Mouse (Mus musculus) heart, postnatal 36 days (tissue): ENCODE data around the gene Col12a1. TPM values are rescaled to one million over a fixed set of nuclear protein-coding genes. Genes with fewer than 3 reads are reported as not detected.
A peak's percentile ranks its signal among the peaks of the same experiment; 100 is the strongest.

Experiments used
- DNase-seq, 2 experiments: peaks; one replicate each; pipeline ENCODE4 v3.0.0; 2021 to 2022
- intact Hi-C: fragments of 180-260 bp; cut with DNase I; formaldehyde crosslinking; loops from one replicate; pipeline ENCODE4 v1.15.1; 2025
- total RNA-seq, 2 experiments: library from RNA; stranded (reverse); gene quantifications; 2 replicates each; pipeline ENCODE4 v1.2.3; 2021

The Col12a1 gene
- total RNA-seq, result under 1 TPM; 0.94 to 0.95 TPM

- intact Hi-C loops, result loop anchor here (5.0 to 10.0 kb wide), 2 partner anchors 274 to 351 kb away; no protein-coding TSS in a partner anchor
These were observed at the start of gene Col12a1 for GRCm38 (mm10) chr9:79718481-79719370. TSS of gene Col12a1 (minus strand) at chr9:79718831.

GRCm38 (mm10) chr9:79766991-79767545 lies 48.4 kb upstream of the Col12a1 start:
- no peak for DNase-seq
- intact Hi-C loops, result no loop called here

More at GRCm38 (mm10) chr9:79718481-79719370, at the start of gene Col12a1:
- peak; percentile 62 to 71 for DNase-seq

DNA sequence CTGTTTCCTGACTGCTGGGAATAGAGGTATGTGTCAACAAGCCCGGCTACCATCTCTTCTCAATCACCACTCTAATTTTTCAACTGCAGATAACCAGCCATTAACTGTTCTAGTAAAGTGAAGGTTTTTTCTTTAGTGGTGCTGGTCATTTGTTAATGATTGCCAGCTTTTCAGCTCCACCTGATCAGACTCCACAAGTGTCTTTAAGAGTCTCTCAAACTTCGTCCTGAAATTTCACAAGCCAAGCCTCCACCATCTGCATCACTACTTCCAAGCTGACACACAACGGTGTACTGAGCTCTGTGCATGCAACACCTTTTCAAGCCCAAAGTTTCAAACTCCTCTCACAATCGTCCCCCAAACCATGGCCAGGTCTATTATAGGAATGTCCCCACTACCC lies 46.7 kb upstream of the Col12a1 start:
- DNase-seq, result no peak
- intact Hi-C loops, result no loop called here

GRCm38 (mm10) chr9:79762519-79762918 lies 43.9 kb upstream of the Col12a1 start:
- intact Hi-C loops, result no loop called here
- DNase-seq, result no peak

DNA sequence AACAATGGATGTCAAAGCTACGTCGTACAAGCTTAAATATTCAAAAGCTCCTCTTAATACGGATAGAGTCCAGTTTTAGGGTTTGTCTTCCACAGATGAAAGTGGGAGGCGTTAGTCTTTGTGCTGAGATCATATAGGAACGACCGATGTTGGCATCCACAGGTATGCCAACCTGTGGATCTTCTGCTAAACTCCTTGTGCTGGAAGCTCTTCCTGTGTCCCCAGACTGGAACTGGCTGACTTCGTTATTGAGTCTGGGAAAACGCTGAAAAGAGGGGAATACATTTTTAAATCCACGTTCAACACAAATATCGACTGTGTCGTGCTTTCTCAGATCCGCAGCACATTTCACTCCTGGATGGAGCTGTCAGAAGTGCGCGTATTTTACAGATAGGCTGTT lies 41.4 kb upstream of the Col12a1 start:
- DNase-seq, result no peak
- intact Hi-C loops, result no loop called here

DNA sequence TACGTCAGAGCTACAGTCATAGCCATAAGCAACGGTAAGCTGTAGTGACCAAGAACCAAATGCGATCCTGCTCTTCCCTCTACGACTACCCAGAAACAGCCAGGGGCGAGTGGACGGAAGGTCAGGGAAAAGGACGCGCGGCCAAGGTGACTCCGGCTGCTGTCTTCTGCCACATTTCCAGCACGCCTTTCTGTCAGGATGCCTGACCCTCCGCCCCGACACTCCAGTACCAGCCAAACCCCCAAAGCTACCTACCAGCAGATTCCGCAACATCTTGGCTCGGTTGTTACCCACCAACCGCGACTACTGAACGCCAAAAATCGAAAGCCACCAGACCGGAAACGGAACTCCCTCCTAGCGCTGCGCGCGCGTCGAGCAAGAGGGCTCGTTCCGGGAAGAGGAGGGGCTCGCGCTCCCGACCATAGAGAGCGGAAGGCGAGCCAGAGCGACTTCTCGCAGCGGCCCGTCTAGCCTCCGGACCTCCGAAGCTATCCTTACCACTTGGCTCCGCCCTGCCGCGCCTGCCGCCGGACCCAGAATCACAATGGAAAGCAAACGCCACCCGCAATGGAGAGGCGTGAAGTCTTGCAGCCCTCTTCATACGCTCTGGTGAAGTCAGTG lies 40.9 kb upstream of the Col12a1 start, which contains the start of gene Cox7a2:
Cox7a2 (minus strand) TSS at position 494 of the 621 bp plus-strand sequence.
- DNase-seq, result peak; percentile 94 to 95
- intact Hi-C loops, result loop anchor here (2.0 kb wide), 1 partner anchor 33 kb away; the partner anchor contains the start of gene Tmem30a

GRCm38 (mm10) chr9:79755311-79755710 lies 36.7 kb upstream of the Col12a1 start:
- DNase-seq, result no peak
- intact Hi-C loops, result no loop called here

DNA sequence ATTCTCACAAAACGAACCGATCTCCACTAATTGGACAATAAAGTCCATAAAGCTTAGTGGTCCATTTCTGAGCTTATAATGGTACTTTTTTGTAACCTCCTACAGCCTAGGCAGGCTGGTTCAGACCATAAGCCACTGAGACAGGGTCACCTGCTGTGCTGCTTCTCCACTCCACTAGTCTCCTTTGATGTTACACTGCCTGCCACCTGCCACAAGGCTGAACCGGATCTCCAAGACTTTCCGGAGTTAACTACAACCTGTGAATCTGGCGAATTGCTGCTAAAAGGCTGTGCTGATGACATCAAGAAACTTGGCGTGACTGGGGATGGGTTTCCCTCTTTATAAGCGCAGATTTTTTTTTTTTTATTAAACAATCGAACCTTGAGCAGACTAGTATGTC lies 33.2 kb upstream of the Col12a1 start:
- DNase-seq, result no peak
- intact Hi-C loops, result no loop called here

DNA sequence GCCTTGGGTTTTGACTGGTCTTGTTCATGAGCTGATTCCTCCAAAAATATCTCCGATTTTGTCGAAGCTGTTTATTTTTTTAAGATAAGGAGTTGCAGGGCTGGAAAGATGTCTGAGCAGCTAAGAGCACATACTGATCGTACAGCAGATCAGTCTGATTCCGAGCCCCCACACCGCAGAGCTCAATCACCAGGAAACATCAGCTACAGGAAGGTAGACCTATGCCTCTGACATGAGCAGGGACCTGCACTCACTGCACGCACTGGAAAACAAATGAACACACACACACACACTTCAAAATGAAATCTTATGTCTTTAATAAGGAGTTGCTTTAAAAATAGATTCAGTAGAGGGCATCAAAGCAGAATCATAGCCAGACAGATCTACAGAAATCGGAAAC lies 32.1 kb upstream of the Col12a1 start:
- DNase-seq, result no peak

GRCm38 (mm10) chr9:79745036-79745435 lies 26.4 kb upstream of the Col12a1 start:
- DNase-seq, result no peak
- intact Hi-C loops, result no loop called here

More for the DNA sequence above, 32.1 kb upstream of the Col12a1 start:
- intact Hi-C loops, result no loop called here

DNA sequence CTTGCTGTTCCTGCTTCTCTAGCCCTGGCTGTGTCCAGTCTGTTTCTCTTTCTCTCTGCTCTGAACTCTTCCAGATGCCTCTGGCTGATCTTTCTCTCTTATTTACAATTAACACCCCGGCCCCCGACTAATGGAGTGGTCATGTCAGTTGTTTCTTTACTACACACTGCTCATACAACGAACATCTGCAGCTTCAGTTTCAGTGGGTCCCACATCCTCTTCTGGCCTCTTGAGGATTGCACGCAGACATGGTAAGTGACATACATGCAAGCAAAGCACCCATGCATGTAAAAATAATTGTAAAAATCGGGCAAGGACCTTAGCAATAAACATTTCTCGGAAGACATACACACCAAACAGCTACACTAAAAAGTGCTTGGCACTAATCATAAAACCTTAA lies 17.0 kb upstream of the Col12a1 start:
- intact Hi-C loops, result no loop called here
- DNase-seq, result no peak

GRCm38 (mm10) chr9:79730301-79730700 lies 11.7 kb upstream of the Col12a1 start:
- no peak for DNase-seq
- intact Hi-C loops, result no loop called here

DNA sequence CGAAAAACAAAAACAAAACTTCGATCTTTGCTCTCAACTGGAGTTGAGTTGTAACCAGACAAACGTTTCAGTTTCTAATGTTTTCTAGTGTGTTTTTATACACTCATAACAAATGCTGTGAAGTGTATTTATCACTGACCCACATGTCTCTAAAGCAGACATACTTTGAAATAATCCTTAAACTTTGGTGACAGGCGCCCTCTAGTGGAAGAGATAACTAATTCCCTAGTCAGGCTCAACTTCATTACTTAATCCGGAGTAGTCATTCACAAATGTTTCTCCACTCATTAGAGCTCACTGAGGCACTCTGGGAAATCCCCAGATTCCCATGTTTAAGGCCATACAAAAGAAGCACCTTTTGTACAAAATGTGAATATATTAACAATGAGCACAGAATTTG lies 4.5 kb upstream of the Col12a1 start:
- intact Hi-C loops, result loop anchor here (5.0 kb wide), 1 partner anchor 1021 kb away; no protein-coding TSS in a partner anchor
- DNase-seq, result no peak

- peak; percentile 40 to 46 for DNase-seq
- intact Hi-C loops, result loop anchor here (1.0 to 5.0 kb wide), 4 partner anchors 612 to 1019 kb away; no protein-coding TSS in a partner anchor
These were observed 2.4 kb upstream of the Col12a1 start for GRCm38 (mm10) chr9:79721056-79721455.

DNA sequence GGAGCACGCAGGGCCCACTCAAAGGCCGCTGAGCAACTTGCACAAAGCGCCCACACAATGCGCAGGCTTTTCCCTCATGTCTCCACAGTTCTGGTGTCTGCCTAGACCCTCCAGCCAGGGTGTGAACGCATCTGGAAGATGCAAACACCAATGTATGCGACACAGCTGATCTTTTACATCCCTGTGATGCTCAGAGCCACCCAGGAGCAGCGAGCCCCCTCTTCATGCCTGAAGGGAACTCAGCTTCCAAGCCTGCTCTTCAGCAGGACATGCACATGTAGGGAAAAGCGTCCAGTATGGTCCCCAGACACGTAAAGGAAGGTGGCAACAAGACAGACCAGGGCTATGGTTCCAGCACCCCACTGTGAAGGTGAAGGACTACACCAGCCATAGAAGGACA lies 1.5 kb upstream of the Col12a1 start:
- no peak for DNase-seq
- intact Hi-C loops, result loop anchor here (2.0 to 5.0 kb wide), 2 partner anchors 675 to 1018 kb away; no protein-coding TSS in a partner anchor

DNA sequence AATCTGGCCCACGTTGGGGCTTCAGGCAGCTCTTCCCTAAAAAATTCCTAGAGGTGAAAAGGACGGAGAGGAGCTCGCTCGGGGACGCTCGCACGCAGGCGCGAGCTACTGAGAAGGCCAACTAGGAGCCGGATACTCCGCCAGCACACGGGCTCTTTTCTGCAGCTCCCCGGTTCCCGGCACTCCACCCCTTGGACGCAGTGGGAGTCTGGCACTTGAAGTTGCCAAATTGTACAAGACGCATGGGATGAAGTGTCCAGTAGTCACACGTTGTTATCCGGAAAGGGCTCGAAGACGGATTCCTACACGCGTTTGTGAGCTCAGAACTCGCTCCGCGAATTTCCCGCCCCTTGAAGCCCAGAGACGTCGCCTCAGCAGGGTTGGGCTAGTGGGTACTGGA lies 820 bp upstream of the Col12a1 start:
- peak in 1 of 2 experiments; percentile 34 for DNase-seq
- intact Hi-C loops, result loop anchor here (5.0 to 10.0 kb wide), 2 partner anchors 275 to 352 kb away; no protein-coding TSS in a partner anchor

- peak in 1 of 2 experiments; percentile 14 for DNase-seq
- intact Hi-C loops, result loop anchor here (5.0 to 10.0 kb wide), 2 partner anchors 273 to 351 kb away; no protein-coding TSS in a partner anchor
These were observed 675 bp downstream of the Col12a1 start for GRCm38 (mm10) chr9:79717836-79718475.

DNA sequence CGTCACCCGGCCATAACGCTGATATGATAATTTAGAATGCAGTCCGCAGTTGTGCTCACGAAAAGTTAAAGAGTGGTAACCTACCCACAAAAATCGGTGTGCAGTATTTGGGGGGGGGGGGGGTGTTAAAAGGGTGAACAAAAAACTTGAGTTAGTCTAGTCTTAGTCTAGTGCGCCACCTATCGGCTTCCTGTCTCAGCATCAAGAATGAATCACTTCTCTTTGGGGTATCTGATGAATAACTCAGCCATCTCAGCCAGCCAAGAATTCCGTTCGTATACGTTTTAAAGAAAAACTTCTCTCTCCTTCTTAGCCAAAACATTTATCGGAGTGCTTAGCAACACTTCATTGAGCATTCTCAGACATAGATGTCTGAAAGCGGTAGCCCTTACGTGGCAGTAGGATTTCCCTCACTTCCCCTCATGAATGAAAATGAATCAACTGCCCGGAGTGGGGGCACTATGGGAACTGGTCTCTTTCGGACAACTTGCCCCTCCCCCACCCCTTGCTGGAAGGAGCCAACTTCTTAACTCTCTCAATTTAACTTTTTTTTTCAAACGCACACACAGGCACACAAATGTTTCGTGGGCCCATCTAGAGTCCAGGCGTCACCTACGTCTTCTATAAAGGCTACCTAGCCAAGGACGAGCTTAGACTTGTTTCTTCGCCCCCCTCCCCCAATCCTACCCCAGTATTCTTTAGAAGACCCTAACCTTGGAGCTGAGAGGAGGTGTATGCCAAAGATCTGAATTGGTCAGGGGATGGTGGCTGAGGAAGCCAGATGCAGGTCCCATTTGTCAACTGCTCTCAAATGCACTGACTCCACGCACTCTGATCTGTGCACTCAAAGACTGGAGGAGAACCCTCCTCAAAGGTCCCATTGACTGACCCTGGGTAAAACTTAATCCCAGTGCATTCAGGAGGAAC lies 1.5 kb downstream of the Col12a1 start:
- peak; percentile 61 to 73 for DNase-seq
- intact Hi-C loops, result loop anchor here (5.0 to 10.0 kb wide), 2 partner anchors 272 to 350 kb away; no protein-coding TSS in a partner anchor

DNA sequence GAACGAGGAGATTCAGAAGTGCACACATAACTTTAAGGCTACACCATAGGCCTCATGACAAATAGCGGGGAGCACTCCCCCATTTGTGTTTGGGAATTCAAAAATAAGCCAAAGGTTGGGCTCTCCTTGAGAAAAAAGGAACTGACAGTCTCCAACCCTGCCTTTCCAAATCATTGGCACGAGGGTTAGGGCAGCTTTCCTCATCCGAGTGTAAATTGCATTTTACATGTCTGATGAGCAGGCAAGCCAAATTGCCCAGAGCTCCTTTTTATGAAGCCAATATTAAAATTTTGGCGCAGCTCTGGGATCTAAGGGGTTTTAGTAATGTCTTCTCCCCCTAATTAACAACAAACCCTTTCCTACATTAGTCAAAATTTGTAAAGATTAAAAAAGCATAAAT lies 2.1 kb downstream of the Col12a1 start:
- intact Hi-C loops, result loop anchor here (5.0 to 10.0 kb wide), 2 partner anchors 272 to 349 kb away; no protein-coding TSS in a partner anchor
- DNase-seq, result no peak
